In the genomic region with DNA sequence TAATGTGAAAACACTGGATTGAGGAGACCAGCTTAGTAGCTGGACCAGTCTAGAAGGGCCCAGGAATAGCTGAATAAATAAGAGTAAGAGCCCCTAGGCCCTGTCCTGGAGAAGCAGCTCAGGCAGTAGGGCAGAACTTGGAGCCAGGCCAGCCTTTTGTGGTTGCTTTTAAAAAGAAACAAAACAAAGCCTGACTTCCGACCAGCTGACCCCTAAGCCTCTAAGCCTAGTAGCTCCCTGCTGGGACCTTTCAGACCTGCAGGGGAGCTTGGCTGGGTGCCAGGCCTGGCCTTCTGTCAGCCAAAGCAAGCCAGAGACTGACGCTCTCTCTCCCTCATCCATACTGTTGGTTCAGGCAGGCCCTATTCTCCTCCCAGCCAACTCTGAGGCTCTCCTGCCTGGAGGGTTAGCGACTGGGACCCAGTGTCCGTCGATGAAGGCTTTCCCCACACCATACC, we compare ENCODE assay signal across 8 mouse cellular contexts.
DNase-seq lines count a peak whose midpoint lies in the region; ATAC-seq and TF ChIP-seq lines count a peak whose summit lies in the region.

No protein-coding gene starts in this region.

- H3K27ac ChIP-seq in bone marrow macrophage, adult 2 months (ENCODE audit: insufficient read depth, low read depth, low read length), result peak overlapping the region; percentile 12; the same call in 1 of the 2 replicates
- no peak overlapping the region for H3K27ac ChIP-seq in forebrain, embryonic 12.5 days
- H3K27ac ChIP-seq in heart, embryonic 15.5 days, result peak overlapping the region; percentile 61
- no peak overlapping the region; the same call in 1 of the 2 replicates for H3K27ac ChIP-seq in liver, embryonic 14.5 days

- TF ChIP-seq CTCF in bone marrow macrophage, adult 2 months (IDR thresholded peaks at IDR 0.05; ENCODE audit: low read depth, low read length), result no peak
- 0 out of 2 replicates have a peak, but pooled peaks have one; percentile 40 for TF ChIP-seq CTCF in liver, embryonic 14.5 days (IDR thresholded peaks at IDR 0.05; ENCODE audit: low read depth)

- H3K4me2 ChIP-seq in forebrain, embryonic 12.5 days, result no peak overlapping the region
- no peak overlapping the region for H3K4me2 ChIP-seq in heart, embryonic 15.5 days
- no peak overlapping the region for H3K4me2 ChIP-seq in liver, embryonic 14.5 days (ENCODE audit: low read depth)

- no peak for TF ChIP-seq POLR2A in bone marrow macrophage, adult 2 months (IDR thresholded peaks at IDR 0.05; ENCODE audit: borderline replicate concordance, low read depth, low read length)

- no peak overlapping the region for H3K4me3 ChIP-seq in bone marrow macrophage, adult 2 months (ENCODE audit: insufficient read depth, low read length)
- no peak overlapping the region for H3K4me3 ChIP-seq in forebrain, embryonic 12.5 days (replicated peaks)
- H3K4me3 ChIP-seq in heart, embryonic 15.5 days, result no peak overlapping the region
- H3K4me3 ChIP-seq in liver, embryonic 14.5 days (ENCODE audit: insufficient read depth in 1 of 2, low read depth in 2 of 2, low read length in 2 of 2), result no peak overlapping the region

- WGBS in forebrain, embryonic 12.5 days, result 2% methylated on average over 5 of the region's 5 CpGs
- WGBS in heart, embryonic 15.5 days, result 6% methylated on average over 5 of the region's 5 CpGs
- 58% methylated on average over 5 of the region's 5 CpGs for WGBS in liver, embryonic 14.5 days (ENCODE audit: insufficient replicate concordance)

- peak; percentile 67 for ATAC-seq in forebrain, embryonic 12.5 days (ENCODE audit: low FRiP score)
- ATAC-seq in heart, embryonic 15.5 days (replicated peaks; ENCODE audit: insufficient number of reproducible peaks, insufficient read depth, low FRiP score, low read depth), result peak; percentile 89
- peak; percentile 48; the same call in 1 of the 2 replicates for ATAC-seq in liver, embryonic 14.5 days (ENCODE audit: insufficient read depth)

- peaks cover 43% of the 10 kb centered on the region for H3K4me1 ChIP-seq in bone marrow macrophage, adult 2 months (ENCODE audit: control insufficient read depth, insufficient read depth, low read length)
- peaks cover 13% of the 10 kb centered on the region for H3K4me1 ChIP-seq in forebrain, embryonic 12.5 days
- H3K4me1 ChIP-seq in heart, embryonic 15.5 days (replicated peaks), result peaks cover 26% of the 10 kb centered on the region
- H3K4me1 ChIP-seq in liver, embryonic 14.5 days (replicated peaks; ENCODE audit: control insufficient read depth in 2 of 2, insufficient read depth in 2 of 2, low read length in 1 of 2), result peaks cover 19 to 37% of the 10 kb centered on the region in 2 experiments

- TF ChIP-seq EP300 in liver, embryonic 14.5 days (IDR thresholded peaks at IDR 0.05; ENCODE audit: low read depth), result no peak

- H3K9ac ChIP-seq in forebrain, embryonic 12.5 days, result no peak overlapping the region
- H3K9ac ChIP-seq in heart, embryonic 15.5 days, result no peak overlapping the region
- 0 out of 2 replicates have a peak overlapping the region, but pooled peaks have one; percentile 18 for H3K9ac ChIP-seq in liver, embryonic 14.5 days (replicated peaks)

- DNase-seq in A20 (ENCODE audit: low read depth, low spot score), result peak; percentile 48
- peak; percentile 96 to 99 for DNase-seq in kidney, postnatal 25 days
- peak in 2 of 3 experiments; percentile 42 for DNase-seq in liver, embryonic 14.5 days (ENCODE audit: low read depth in 3 of 3, low spot score in 3 of 3)
- peak; percentile 86 to 92 for DNase-seq in natural killer cell, adult 2 months (ENCODE audit: low spot score in 2 of 2)
- DNase-seq in splenic B cell, adult 2 months (ENCODE audit: low read depth, low spot score), result peak; percentile 79

- peaks cover 12% of the 10 kb centered on the region for H3K27me3 ChIP-seq in forebrain, embryonic 12.5 days
- no peaks in the 10 kb centered on the region for H3K27me3 ChIP-seq in heart, embryonic 15.5 days
- H3K27me3 ChIP-seq in liver, embryonic 14.5 days (ENCODE audit: control insufficient read depth, insufficient read depth, low read length), result no peaks in the 10 kb centered on the region
- H3K27me3 ChIP-seq in splenic B cell, adult 2 months (ENCODE audit: control insufficient read depth, insufficient read depth, low read length, poor library complexity, severe bottlenecking), result no peaks in the 10 kb centered on the region

- no peaks in the 10 kb centered on the region for H3K9me3 ChIP-seq in forebrain, embryonic 12.5 days
- H3K9me3 ChIP-seq in heart, embryonic 15.5 days (replicated peaks), result no peaks in the 10 kb centered on the region
- H3K9me3 ChIP-seq in liver, embryonic 14.5 days (ENCODE audit: control insufficient read depth, low read length), result no peaks in the 10 kb centered on the region; the same call in 1 of the 2 replicates

- H3K36me3 ChIP-seq in forebrain, embryonic 12.5 days (replicated peaks), result no peaks in the 10 kb centered on the region
- H3K36me3 ChIP-seq in heart, embryonic 15.5 days, result no peaks in the 10 kb centered on the region
- H3K36me3 ChIP-seq in liver, embryonic 14.5 days (replicated peaks; ENCODE audit: control insufficient read depth, insufficient read depth, low read depth), result no peaks in the 10 kb centered on the region
- no peaks in the 10 kb centered on the region for H3K36me3 ChIP-seq in splenic B cell, adult 2 months (ENCODE audit: control insufficient read depth, insufficient read depth, low read length, poor library complexity, severe bottlenecking)

Comparison
In these comparisons a context has a peak if more than half of its experiments do, and no peak if none do; other contexts are left out.
1. DNase-seq: peak in every context shown above with its lines; median percentile 98 in kidney, postnatal 25 days; 89 in natural killer cell, adult 2 months; 79 in splenic B cell, adult 2 months; 48 in A20; 42 in liver, embryonic 14.5 days.
2. H3K27ac ChIP-seq: peak in bone marrow macrophage, adult 2 months (single experiment) and heart, embryonic 15.5 days (single experiment); none in forebrain, embryonic 12.5 days (single experiment) and liver, embryonic 14.5 days (single experiment).
3. Peak in every context shown above with its lines, with median percentiles within 50 percentile points of each other: ATAC-seq.